Mouse (Mus musculus): ENCODE results near the gene Aipl1. TPM values are rescaled to one million over a fixed set of nuclear protein-coding genes. Genes with fewer than 3 reads are reported as not detected.

The Aipl1 gene
- polyA plus RNA-seq, 1 experiment from 2014 or later: 0.66 TPM

Other genes starting within 250 kb of the Aipl1 start
- gene Pimreg, start 4.5 kb upstream of the Aipl1 start, polyA plus RNA-seq (2016; fragmentation: Nextera tagmentation; extraction: Ambion mirVana): 265 and 279 TPM in 2 replicates
- gene Pitpnm3, start 98.3 kb upstream of the Aipl1 start, polyA plus RNA-seq (2016; fragmentation: Nextera tagmentation; extraction: Ambion mirVana): 0.02 and 0.04 TPM in 2 replicates
- gene Gm43951, start 169.3 kb upstream of the Aipl1 start, polyA plus RNA-seq (2016; fragmentation: Nextera tagmentation; extraction: Ambion mirVana): 0.42 and 0.52 TPM in 2 replicates
- gene 4933427D14Rik, start 169.9 kb upstream of the Aipl1 start, polyA plus RNA-seq (2016; fragmentation: Nextera tagmentation; extraction: Ambion mirVana): 16.2 and 16.4 TPM in 2 replicates
- 172 and 176 TPM in 2 replicates for gene Txndc17, start 170.0 kb upstream of the Aipl1 start, polyA plus RNA-seq (2016; fragmentation: Nextera tagmentation; extraction: Ambion mirVana)
- gene Med31, start 178.1 kb upstream of the Aipl1 start, polyA plus RNA-seq (2016; fragmentation: Nextera tagmentation; extraction: Ambion mirVana): 44.8 and 47.1 TPM in 2 replicates
- gene Slc13a5, start 229.7 kb upstream of the Aipl1 start, polyA plus RNA-seq (2016; fragmentation: Nextera tagmentation; extraction: Ambion mirVana): 0.20 TPM in 1 of 2 replicates, not detected in the other